In the genomic region with DNA sequence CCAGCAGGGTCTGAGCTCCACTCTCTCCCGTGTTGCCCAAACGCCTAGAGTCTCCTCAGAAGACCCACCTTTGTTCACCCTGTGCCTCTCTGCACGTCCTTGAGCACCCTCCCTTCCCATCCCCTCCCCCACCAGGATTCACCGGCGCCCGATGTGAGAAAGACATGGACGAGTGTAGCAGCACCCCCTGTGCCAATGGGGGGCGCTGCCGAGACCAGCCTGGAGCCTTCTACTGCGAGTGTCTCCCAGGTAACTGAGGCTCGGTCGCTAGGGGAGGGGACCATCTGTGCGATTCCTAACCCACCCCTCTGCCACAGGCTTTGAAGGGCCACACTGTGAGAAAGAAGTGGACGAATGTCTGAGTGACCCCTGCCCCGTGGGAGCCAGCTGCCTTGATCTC, we compare ENCODE assay signal across 13 mouse cellular contexts. TPM values are rescaled to one million over a fixed set of nuclear protein-coding genes. Genes with fewer than 3 reads are reported as not detected.
A peak's percentile ranks its signal among the peaks of the same experiment; 100 is the strongest.
DNase-seq lines count a peak whose midpoint lies in the region.
"Had no signal": no experiment of that assay in that cellular context is flagged by ENCODE, and none has a peak within 500 bp of the region (broad histone marks: within the 10 kb centered on the region; RNA-seq: fewer than 3 reads in every experiment).

No protein-coding gene starts in this region.

- DNase-seq in heart, adult 11 months: peak; percentile 88
- DNase-seq in heart, postnatal 14 days: no peak
- DNase-seq in lung, postnatal 10 days: peak; percentile 35
- DNase-seq in lung, postnatal 14 days: no peak
- peak; percentile 78 for DNase-seq in ES-CJ7 (ENCODE audit: low read depth, low spot score)
- DNase-seq in retina, postnatal 1 day: peak; percentile 46
- DNase-seq in layer of hippocampus, adult 18-20 months (ENCODE audit: low spot score in 2 of 2): no peak
- DNase-seq: cerebellum, adult 11 months; cerebellum, postnatal 36 days; forebrain, postnatal 0 days; gastrocnemius, postnatal 14 days; kidney, adult 18-20 months; left cerebral cortex, postnatal 4 days had no signal

- intact Hi-C loops in heart, postnatal 14 days (cut with DNase I): loop anchor here (1.0 kb wide), 1 partner anchor 47 kb away; no protein-coding TSS in a partner anchor

RNA-seq across cellular contexts. Expression of a gene that starts 8.3 kb away (rescaled TPM):
- 10 to 100 TPM; 47.9 to 52.6 TPM for total RNA-seq in heart, postnatal 14 days (2021)
- total RNA-seq in layer of hippocampus, adult 18-20 months (2021): 1 to 10 TPM; 9.0 TPM

RNA-seq across cellular contexts. Expression of a gene that starts 17.2 kb away (rescaled TPM):
- 1 to 10 TPM; 5.6 to 7.8 TPM for total RNA-seq in heart, postnatal 14 days (2021)
- total RNA-seq in layer of hippocampus, adult 18-20 months (2021): 1 to 10 TPM; 1.8 to 2.2 TPM

RNA-seq across cellular contexts. Expression of a gene that starts 18.7 kb away (rescaled TPM):
- total RNA-seq in heart, postnatal 14 days (2021): 10 to 100 TPM; 20.1 to 22.6 TPM
- total RNA-seq in layer of hippocampus, adult 18-20 months (2021): 10 to 100 TPM; 67.3 to 69.1 TPM

RNA-seq across cellular contexts. Expression of a gene that starts 25.3 kb away (rescaled TPM):
- total RNA-seq in heart, postnatal 14 days (2021): 1 to 10 TPM; 1.0 to 1.2 TPM
- under 1 TPM; 0.61 to 0.67 TPM for total RNA-seq in layer of hippocampus, adult 18-20 months (2021)

RNA-seq across cellular contexts. Expression of a gene that starts 31.1 kb away (rescaled TPM):
- 10 to 100 TPM; 33.6 to 35.4 TPM for total RNA-seq in heart, postnatal 14 days (2021)
- 10 to 100 TPM; 81.8 to 81.9 TPM for total RNA-seq in layer of hippocampus, adult 18-20 months (2021)

Comparison
In these comparisons a context has a peak if more than half of its experiments do, and no peak if none do; other contexts are left out.
1. DNase-seq: peak in heart, adult 11 months (single experiment), lung, postnatal 10 days (single experiment), ES-CJ7 (single experiment) and retina, postnatal 1 day (single experiment); none in heart, postnatal 14 days (0 of 2), lung, postnatal 14 days (single experiment) and layer of hippocampus, adult 18-20 months (0 of 2).
2. RNA of a gene that starts 8.3 kb away (total RNA-seq): 47.9 to 52.6 TPM in heart, postnatal 14 days; 9.0 TPM in layer of hippocampus, adult 18-20 months; every median in the first group is over 4 times any median in the second.